Mouse (Mus musculus) midbrain, postnatal 0 days (tissue): Measurements from ENCODE around the gene Phip. TPM values are rescaled to one million over a fixed set of nuclear protein-coding genes. Genes with fewer than 3 reads are reported as not detected.

ENCODE experiments used
- ATAC-seq: fragments of 200-750 bp; cut with Nextera tagmentation; 2 replicates; pipeline ENCODE4 v1.8.0; 2017; ENCODE audit warnings: moderate number of reproducible peaks, mild to moderate bottlenecking, moderate TSS enrichment, moderate library complexity; ENCODE audit not compliant: low FRiP score
- DNase-seq: peaks from one replicate; pipeline ENCODE4 v3.0.0-alpha.2; 2015; ENCODE audit warnings: low spot score
- H3K27ac ChIP-seq: fragments of 300-500 bp; sonication (generic); 2 replicates; pipeline ENCODE4 v1.5.1; 2014; ENCODE audit warnings: low read depth, mild to moderate bottlenecking, low read length, mixed read lengths
- H3K27me3 ChIP-seq: fragments of 300-500 bp; sonication (generic); 2 replicates; pipeline ENCODE4 v1.6.1; 2014; ENCODE audit warnings: low read length, control low read depth, mixed read lengths; ENCODE audit not compliant: insufficient read depth
- H3K36me3 ChIP-seq: fragments of 300-500 bp; sonication (generic); 2 replicates; pipeline ENCODE4 v1.6.1; 2014; ENCODE audit warnings: low read length, control low read depth, mixed read lengths; ENCODE audit not compliant: insufficient read depth
- H3K4me1 ChIP-seq: fragments of 300-500 bp; sonication (generic); 2 replicates; pipeline ENCODE4 v1.6.1; 2014; ENCODE audit warnings: mild to moderate bottlenecking, control low read depth, antibody characterized with exemption, low read length, mixed read lengths; ENCODE audit not compliant: insufficient read depth
- H3K4me2 ChIP-seq: fragments of 300-500 bp; sonication (generic); 2 replicates; pipeline ENCODE4 v1.6.1; 2014; ENCODE audit warnings: low read depth, mild to moderate bottlenecking, low read length, mixed read lengths; ENCODE audit not compliant: poor library complexity, severe bottlenecking
- H3K4me3 ChIP-seq: fragments of 300-500 bp; sonication (generic); 2 replicates; pipeline ENCODE4 v1.5.1; 2014; ENCODE audit warnings: low read depth, mild to moderate bottlenecking, low read length, moderate library complexity
- H3K9ac ChIP-seq: fragments of 300-500 bp; sonication (generic); replicated peaks from 2 replicates; pipeline ENCODE4 v1.6.1; 2014; ENCODE audit warnings: mild to moderate bottlenecking, low read length, moderate library complexity, mixed read lengths; ENCODE audit not compliant: poor library complexity, severe bottlenecking
- H3K9me3 ChIP-seq: fragments of 300-500 bp; sonication (generic); 2 replicates; pipeline ENCODE4 v1.6.1; 2016; ENCODE audit warnings: low read length, control low read depth
- CTCF ChIP-seq: IDR thresholded peaks from 2 replicates; pipeline ENCODE4 v1.5.1; 2016; ENCODE audit warnings: antibody characterized with exemption, mild to moderate bottlenecking
- WGBS: fragments of 180-500 bp; shearing (Covaris S2); extraction: QIAGEN DNeasy Blood & Tissue Kit; methylation state at CpG from one replicate; pipeline ENCODE4 v1.1.7; 2014; 5-methylcytosine and 5-hydroxymethylcytosine counted together
- polyA plus RNA-seq: library from polyadenylated mRNA; unstranded; fragments of >200 nt; fragmentation: Nextera tagmentation; extraction: Ambion mirVana; gene quantifications from 2 replicates; pipeline ENCODE4 v1.2.1, GENCODE M21; 2015
- total RNA-seq: library from RNA; depleted of rRNA; stranded (reverse); fragments of >200 nt; gene quantifications from 2 replicates; pipeline ENCODE4 v1.2.3, GENCODE M21; 2014

The Phip gene
- total and polyA plus RNA-seq, 2 experiments from 2014 or later = 50.6 to 52.1 TPM

DNA sequence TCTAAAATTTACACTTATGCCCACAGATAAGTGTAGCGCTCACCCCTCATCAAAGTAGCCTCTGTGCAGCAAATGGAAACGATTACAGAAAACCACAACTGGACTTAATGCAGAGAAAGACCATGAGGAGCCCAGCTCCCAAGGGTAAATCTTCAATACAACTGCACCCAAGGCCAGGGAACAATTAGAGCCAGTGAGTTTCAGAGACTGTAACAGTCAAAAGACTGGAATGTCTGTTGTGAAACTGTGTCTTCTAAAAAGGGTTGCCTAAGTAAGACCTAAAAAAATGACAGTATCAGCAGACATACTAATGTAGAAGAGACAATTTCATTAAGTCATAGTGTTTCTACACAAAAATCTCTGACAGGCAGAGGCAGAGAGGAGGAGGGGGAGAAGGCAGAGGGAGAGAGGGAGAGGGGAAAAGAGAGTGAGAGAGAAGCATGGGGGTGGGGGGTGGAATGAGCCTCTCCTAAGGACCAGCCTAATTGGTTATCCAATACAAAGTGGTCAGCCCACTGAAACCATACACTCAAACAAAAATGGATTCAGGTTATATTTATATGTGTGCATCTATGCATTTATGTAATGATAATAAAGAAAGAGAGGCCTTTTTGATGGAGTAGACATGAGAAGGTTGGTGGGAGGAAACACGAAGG lies 113.4 kb downstream of the Phip start:
- Histone ChIP-seq H3K4me3 (no peak overlapping the region), H3K27me3 (no peaks in the 10 kb centered on the region), H3K4me2 (no peak overlapping the region), H3K27ac (no peak overlapping the region), H3K9ac (no peak overlapping the region), H3K9me3 (no peaks in the 10 kb centered on the region), H3K36me3 (no peaks in the 10 kb centered on the region), H3K4me1 (no peaks in the 10 kb centered on the region)
- no peak for TF ChIP-seq CTCF
- ATAC-seq (no peak), DNase-seq (no peak)
- 90% methylated on average over 3 of the region's 3 CpGs for WGBS

DNA sequence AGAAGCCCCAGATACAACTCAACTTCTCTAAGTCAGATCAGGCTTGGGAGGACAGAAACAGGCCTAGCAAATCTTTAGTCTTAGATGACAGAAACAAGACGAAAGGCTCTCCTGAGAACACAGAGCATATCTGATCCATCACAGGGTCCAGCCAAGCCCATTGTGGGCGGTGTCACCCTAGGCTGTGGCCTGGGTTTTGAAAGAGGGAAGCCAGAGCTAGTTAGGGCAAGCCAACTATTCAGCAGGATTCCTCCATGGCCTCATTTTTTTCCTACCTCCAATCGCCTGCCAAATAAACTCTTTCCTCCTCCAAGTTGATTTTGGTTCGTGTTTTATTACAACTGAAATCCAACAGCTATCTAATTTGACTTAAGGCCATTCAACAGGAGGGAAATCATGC lies 114.0 kb downstream of the Phip start:
- H3K4me3 ChIP-seq = no peak overlapping the region
- ATAC-seq (no peak), DNase-seq (no peak)
- H3K36me3 ChIP-seq = no peaks in the 10 kb centered on the region
- 83% methylated on average over 4 of the region's 4 CpGs for WGBS
- no peak overlapping the region for H3K4me2 ChIP-seq
- no peaks in the 10 kb centered on the region for H3K4me1 ChIP-seq
- H3K9me3 ChIP-seq = no peaks in the 10 kb centered on the region
- H3K27ac ChIP-seq = no peak overlapping the region
- no peaks in the 10 kb centered on the region for H3K27me3 ChIP-seq
- H3K9ac ChIP-seq = no peak overlapping the region
- TF ChIP-seq CTCF = no peak

DNA sequence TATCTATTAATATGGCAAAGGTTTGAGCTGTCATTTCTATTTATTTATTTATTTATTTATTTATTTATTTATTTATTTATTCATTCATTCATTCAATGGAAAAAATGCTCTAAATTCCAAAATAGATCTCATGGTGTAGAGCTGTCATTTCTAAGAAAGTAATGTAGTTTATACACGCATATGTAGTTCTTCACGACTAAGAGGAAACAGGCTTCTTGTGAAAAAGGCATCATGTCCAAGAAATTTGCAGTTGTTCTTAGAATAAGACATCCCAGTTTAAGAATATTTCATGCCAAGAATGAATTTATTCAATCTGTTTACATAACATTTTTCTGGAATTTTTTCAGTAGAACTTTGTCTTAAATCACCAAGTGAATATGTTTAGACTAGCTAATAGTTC lies 114.5 kb downstream of the Phip start:
- no peak overlapping the region for H3K27ac ChIP-seq
- TF ChIP-seq CTCF = no peak
- ATAC-seq (no peak), DNase-seq (no peak)
- no peaks in the 10 kb centered on the region for H3K36me3 ChIP-seq
- H3K9ac ChIP-seq = no peak overlapping the region
- no peaks in the 10 kb centered on the region for H3K9me3 ChIP-seq
- 96% methylated on average over 2 of the region's 2 CpGs for WGBS
- H3K4me1 ChIP-seq = no peaks in the 10 kb centered on the region
- H3K4me3 ChIP-seq = no peak overlapping the region
- H3K27me3 ChIP-seq = no peaks in the 10 kb centered on the region
- H3K4me2 ChIP-seq = no peak overlapping the region

DNA sequence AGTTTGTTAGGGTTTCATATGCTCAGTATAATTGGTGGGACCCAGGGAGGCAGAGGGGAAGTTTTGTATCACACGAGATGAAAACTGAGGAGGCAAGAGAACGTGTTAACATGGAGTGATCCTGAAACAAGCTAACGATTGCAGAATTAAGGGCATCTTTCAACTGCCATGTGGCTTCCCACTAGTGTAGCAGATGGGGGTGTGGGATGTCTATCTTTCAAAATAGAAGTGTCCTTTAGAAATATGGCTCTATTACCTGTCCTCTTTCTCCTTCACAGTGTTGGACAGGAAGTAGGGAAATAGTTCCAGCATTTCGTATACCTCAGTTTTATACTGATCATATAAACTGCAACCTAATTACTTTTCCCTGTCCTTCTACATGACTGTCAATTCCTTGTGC lies 119.1 kb downstream of the Phip start:
- WGBS = 85% methylated on average over 4 of the region's 4 CpGs
- H3K9me3 ChIP-seq = no peaks in the 10 kb centered on the region
- TF ChIP-seq CTCF = no peak
- no peak overlapping the region for H3K4me2 ChIP-seq
- H3K36me3 ChIP-seq = no peaks in the 10 kb centered on the region
- no peak for DNase-seq
- ATAC-seq = no peak
- H3K4me3 ChIP-seq = no peak overlapping the region
- H3K27ac ChIP-seq = no peak overlapping the region
- H3K9ac ChIP-seq = no peak overlapping the region
- no peaks in the 10 kb centered on the region for H3K27me3 ChIP-seq
- no peaks in the 10 kb centered on the region for H3K4me1 ChIP-seq

DNA sequence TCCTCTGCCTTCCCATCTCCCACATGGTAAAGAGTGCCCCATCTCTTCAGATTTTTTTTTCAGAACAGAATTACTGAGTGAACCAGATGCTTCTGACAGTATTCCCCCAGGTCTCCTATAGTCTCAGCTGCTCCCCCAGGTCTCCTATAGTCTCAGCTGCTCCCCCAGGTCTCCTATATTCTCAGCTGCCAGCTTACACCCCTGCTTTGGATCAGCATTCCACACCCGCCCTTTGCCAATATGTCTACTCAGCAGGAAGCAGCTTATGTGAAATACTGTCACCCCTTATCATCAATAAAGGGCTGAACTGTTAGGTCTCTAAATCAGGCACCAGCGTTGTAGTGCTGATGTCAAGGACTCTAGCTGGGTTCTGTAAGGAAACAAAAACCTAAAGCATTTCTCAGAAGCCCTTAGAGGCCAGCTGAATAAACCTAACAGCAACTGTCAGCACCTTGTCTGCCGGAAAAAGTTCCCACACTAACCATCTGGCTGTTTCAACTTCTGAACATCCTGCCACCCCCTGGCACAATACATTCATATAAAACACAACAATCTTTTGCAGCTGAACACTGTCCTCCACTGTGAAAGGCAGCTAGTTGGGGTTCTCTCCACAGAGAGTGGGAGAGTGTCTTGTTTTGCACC lies 120.2 kb downstream of the Phip start:
- no peak overlapping the region for H3K4me3 ChIP-seq
- H3K36me3 ChIP-seq = no peaks in the 10 kb centered on the region
- no peak overlapping the region for H3K9ac ChIP-seq
- no peaks in the 10 kb centered on the region for H3K27me3 ChIP-seq
- TF ChIP-seq CTCF = no peak
- H3K4me1 ChIP-seq = no peaks in the 10 kb centered on the region
- ATAC-seq (no peak), DNase-seq (no peak)
- no peak overlapping the region for H3K4me2 ChIP-seq
- no peaks in the 10 kb centered on the region for H3K9me3 ChIP-seq
- H3K27ac ChIP-seq = no peak overlapping the region
- 49% methylated on average over 3 of the region's 3 CpGs for WGBS

DNA sequence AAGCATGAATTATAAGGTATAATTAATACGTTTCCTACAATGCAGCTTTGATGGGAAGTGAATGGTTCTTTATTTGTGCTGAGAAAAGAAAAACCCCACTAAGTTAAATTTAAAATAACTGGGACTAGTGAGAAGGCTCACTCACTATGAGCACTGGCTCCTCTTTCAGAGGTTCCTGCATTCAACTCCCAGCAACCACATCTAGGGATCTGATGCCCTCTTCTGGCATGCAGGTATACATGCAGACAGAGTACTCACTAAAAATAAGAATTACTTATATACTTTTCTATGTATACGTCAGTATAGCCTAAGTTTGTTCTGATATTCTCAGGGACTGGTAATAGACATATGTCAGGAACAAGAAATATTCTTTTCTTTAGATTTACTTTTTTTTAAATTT lies 121.3 kb downstream of the Phip start:
- Histone ChIP-seq H3K9me3 (no peaks in the 10 kb centered on the region), H3K4me2 (no peak overlapping the region), H3K4me3 (no peak overlapping the region), H3K36me3 (no peaks in the 10 kb centered on the region), H3K27me3 (no peaks in the 10 kb centered on the region), H3K9ac (no peak overlapping the region), H3K4me1 (no peaks in the 10 kb centered on the region), H3K27ac (no peak overlapping the region)
- TF ChIP-seq CTCF = peak; percentile 80
- ATAC-seq (no peak), DNase-seq (peak; percentile 23)
- 54% methylated on average over 2 of the region's 2 CpGs for WGBS
